Mouse (Mus musculus) naive thymus-derived CD4-positive, alpha-beta T cell, adult 2 months (primary cell): ENCODE measurements around the gene Lpgat1.

Source experiments
- DNase-seq: peaks from one replicate; pipeline ENCODE4 v3.0.0-alpha.2; 2011; ENCODE audit warnings: low read depth

Gene Lpgat1

GRCm38 (mm10) chr1:191736425-191736824, 18.8 kb downstream of the Lpgat1 start:
- no peak for DNase-seq

- no peak for DNase-seq
Observed at GRCm38 (mm10) chr1:191737871-191738270, 20.2 kb downstream of the Lpgat1 start.

GRCm38 (mm10) chr1:191738726-191739125, 21.1 kb downstream of the Lpgat1 start:
- no peak for DNase-seq

- no peak for DNase-seq
Observed at GRCm38 (mm10) chr1:191740587-191741361, 23.1 kb downstream of the Lpgat1 start.

GRCm38 (mm10) chr1:191741635-191742034, 24.0 kb downstream of the Lpgat1 start:
- no peak for DNase-seq

- DNase-seq, result no peak
Observed at GRCm38 (mm10) chr1:191748431-191748830, 30.8 kb downstream of the Lpgat1 start.

- no peak for DNase-seq
Observed at GRCm38 (mm10) chr1:191756520-191757199, 39.0 kb downstream of the Lpgat1 start.

- DNase-seq, result no peak
Observed at GRCm38 (mm10) chr1:191774106-191774505, 56.5 kb downstream of the Lpgat1 start.

GRCm38 (mm10) chr1:191775116-191775515, 57.5 kb downstream of the Lpgat1 start:
- no peak for DNase-seq

GRCm38 (mm10) chr1:191777521-191777920, 59.9 kb downstream of the Lpgat1 start:
- no peak for DNase-seq

- DNase-seq, result no peak
Observed at GRCm38 (mm10) chr1:191780470-191780869, 62.8 kb downstream of the Lpgat1 start.

- DNase-seq, result no peak
Observed at GRCm38 (mm10) chr1:191785108-191785507, 67.5 kb downstream of the Lpgat1 start.

GRCm38 (mm10) chr1:191786255-191786654, 68.6 kb downstream of the Lpgat1 start:
- no peak for DNase-seq

- no peak for DNase-seq
Observed at GRCm38 (mm10) chr1:191787379-191787778, 69.7 kb downstream of the Lpgat1 start.

GRCm38 (mm10) chr1:191792991-191793390, 75.4 kb downstream of the Lpgat1 start:
- no peak for DNase-seq

GRCm38 (mm10) chr1:191793888-191794532, 76.4 kb downstream of the Lpgat1 start:
- DNase-seq, result no peak

- DNase-seq, result no peak
Observed at GRCm38 (mm10) chr1:191796238-191796896, 78.7 kb downstream of the Lpgat1 start.

GRCm38 (mm10) chr1:191802093-191802819, 84.6 kb downstream of the Lpgat1 start:
- no peak for DNase-seq

- no peak for DNase-seq
Observed at GRCm38 (mm10) chr1:191802820-191803655, 85.4 kb downstream of the Lpgat1 start.

- DNase-seq, result no peak
Observed at GRCm38 (mm10) chr1:191804747-191805146, 87.1 kb downstream of the Lpgat1 start.

- no peak for DNase-seq
Observed at GRCm38 (mm10) chr1:191805788-191806187, 88.2 kb downstream of the Lpgat1 start.
